Mouse (Mus musculus): Measurements from ENCODE around the gene Skil. TPM values are rescaled to one million over a fixed set of nuclear protein-coding genes. Genes with fewer than 3 reads are reported as not detected.

Skil gene
- polyA plus RNA-seq, 1 experiment = 13.1 TPM

GRCm38 (mm10) chr3:31089956-31090355, 4.9 kb upstream of the Skil start:
- H3K27me3 ChIP-seq (ENCODE audit: control insufficient read depth, insufficient read depth, low read length) = no peaks in the 10 kb centered on the region
- no peak overlapping the region for H3K4me3 ChIP-seq (ENCODE audit: control insufficient read depth, insufficient read depth, low read length)
- no peaks in the 10 kb centered on the region for H3K36me3 ChIP-seq (ENCODE audit: control insufficient read depth, insufficient read depth, low read length)
- WGBS = 34% methylated on average over 7 of the region's 7 CpGs
- peaks cover 12% of the 10 kb centered on the region for H3K4me1 ChIP-seq (replicated peaks; ENCODE audit: control insufficient read depth, insufficient read depth, low read length)
- H3K27ac ChIP-seq (ENCODE audit: control insufficient read depth, insufficient read depth, low read length) = no peak overlapping the region
- DNase-seq = no peak
- TF ChIP-seq CTCF (IDR thresholded peaks at IDR 0.05; ENCODE audit: borderline replicate concordance, control insufficient read depth, extremely low read depth, insufficient read depth, low read length, poor library complexity) = no peak
- TF ChIP-seq POLR2A (IDR thresholded peaks at IDR 0.05; ENCODE audit: control insufficient read depth, extremely low read depth, insufficient read depth, low read length, poor library complexity) = no peak

- peak overlapping the region; percentile 96; the same call in 1 of the 2 replicates for H3K27ac ChIP-seq (ENCODE audit: control insufficient read depth, insufficient read depth, low read length)
- TF ChIP-seq CTCF (IDR thresholded peaks at IDR 0.05; ENCODE audit: borderline replicate concordance, control insufficient read depth, extremely low read depth, insufficient read depth, low read length, poor library complexity) = no peak
- TF ChIP-seq POLR2A (IDR thresholded peaks at IDR 0.05; ENCODE audit: control insufficient read depth, extremely low read depth, insufficient read depth, low read length, poor library complexity) = no peak
- peak; percentile 38 for DNase-seq
- 3% methylated on average over 13 of the region's 13 CpGs for WGBS
- peak overlapping the region; percentile 67; the same call in 1 of the 2 replicates for H3K4me3 ChIP-seq (ENCODE audit: control insufficient read depth, insufficient read depth, low read length)
- H3K4me1 ChIP-seq (replicated peaks; ENCODE audit: control insufficient read depth, insufficient read depth, low read length) = peaks cover 13% of the 10 kb centered on the region
- H3K36me3 ChIP-seq (ENCODE audit: control insufficient read depth, insufficient read depth, low read length) = no peaks in the 10 kb centered on the region
- no peaks in the 10 kb centered on the region for H3K27me3 ChIP-seq (ENCODE audit: control insufficient read depth, insufficient read depth, low read length)
These were observed 1.7 kb upstream of the Skil start for GRCm38 (mm10) chr3:31093196-31093595.

DNA sequence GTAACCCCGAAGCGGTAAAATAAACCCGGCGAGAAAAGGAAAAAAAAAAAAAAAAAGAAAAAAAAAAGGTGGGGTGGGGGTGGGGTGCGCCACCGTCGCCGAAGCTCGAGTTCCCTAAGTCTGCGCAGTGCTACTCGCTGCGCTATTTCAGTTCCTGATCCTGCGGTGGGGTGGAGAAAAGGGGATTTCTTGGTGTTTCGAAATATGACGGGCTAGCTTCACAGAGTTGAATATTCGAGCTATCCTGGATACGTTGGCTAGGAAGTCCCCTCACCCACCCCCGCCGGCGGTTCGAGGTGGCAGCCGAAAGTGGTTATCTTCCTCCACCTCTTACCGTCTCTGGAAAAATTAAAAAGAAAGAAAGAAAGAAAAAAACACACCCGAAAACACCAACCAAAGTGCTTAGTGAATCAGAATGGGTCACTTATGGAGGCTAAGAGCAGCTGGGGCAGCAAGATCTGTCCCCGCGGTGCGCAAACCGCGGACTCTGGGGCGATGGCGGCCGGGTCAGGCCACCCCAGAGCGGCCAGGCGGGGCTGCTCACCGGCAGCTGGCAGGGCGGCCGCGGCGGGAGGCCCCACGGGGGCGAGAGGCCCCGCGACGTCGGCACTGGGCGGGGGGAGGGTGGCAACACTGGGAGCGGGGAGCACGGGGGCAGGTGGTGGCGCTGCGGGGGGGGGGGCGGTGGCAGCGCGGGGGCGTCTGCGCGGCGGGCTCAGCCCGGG, 1.1 kb upstream of the Skil start:
- H3K27ac ChIP-seq (ENCODE audit: control insufficient read depth, insufficient read depth, low read length) = peak overlapping the region; percentile 96
- peak overlapping the region; percentile 67 for H3K4me3 ChIP-seq (ENCODE audit: control insufficient read depth, insufficient read depth, low read length)
- no peaks in the 10 kb centered on the region for H3K27me3 ChIP-seq (ENCODE audit: control insufficient read depth, insufficient read depth, low read length)
- TF ChIP-seq POLR2A (IDR thresholded peaks at IDR 0.05; ENCODE audit: control insufficient read depth, extremely low read depth, insufficient read depth, low read length, poor library complexity) (no peak; the same call in 1 of the 2 replicates), CTCF (IDR thresholded peaks at IDR 0.05; ENCODE audit: borderline replicate concordance, control insufficient read depth, extremely low read depth, insufficient read depth, low read length, poor library complexity) (peak; percentile 53; the same call in 1 of the 2 replicates)
- DNase-seq = peak; percentile 67
- peaks cover 13% of the 10 kb centered on the region for H3K4me1 ChIP-seq (replicated peaks; ENCODE audit: control insufficient read depth, insufficient read depth, low read length)
- WGBS = under 1% methylated on average over 55 of the region's 58 CpGs
- no peaks in the 10 kb centered on the region for H3K36me3 ChIP-seq (ENCODE audit: control insufficient read depth, insufficient read depth, low read length)

DNA sequence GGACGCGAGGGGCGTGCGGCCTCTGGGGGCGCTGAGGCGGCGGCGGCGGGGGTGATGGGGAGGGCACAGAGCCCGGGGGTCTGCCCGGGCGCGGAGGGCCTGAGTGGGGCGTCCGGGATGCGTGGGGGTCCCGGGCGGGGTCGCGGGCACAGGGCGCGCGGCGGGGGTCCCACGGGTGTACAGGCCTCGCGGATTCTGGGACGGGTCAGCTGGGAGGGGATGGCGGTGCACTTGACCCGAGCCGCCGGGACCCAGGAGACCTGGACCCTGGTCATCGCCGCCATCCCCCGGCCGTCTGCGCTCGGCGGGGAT, 277 bp downstream of the Skil start:
- H3K27me3 ChIP-seq (ENCODE audit: control insufficient read depth, insufficient read depth, low read length) = no peaks in the 10 kb centered on the region
- WGBS = under 1% methylated on average over 39 of the region's 39 CpGs
- peak overlapping the region; percentile 59 for H3K4me3 ChIP-seq (ENCODE audit: control insufficient read depth, insufficient read depth, low read length)
- H3K4me1 ChIP-seq (replicated peaks; ENCODE audit: control insufficient read depth, insufficient read depth, low read length) = peaks cover 13% of the 10 kb centered on the region
- DNase-seq = no peak
- H3K27ac ChIP-seq (ENCODE audit: control insufficient read depth, insufficient read depth, low read length) = peak overlapping the region; percentile 19; the same call in 1 of the 2 replicates
- TF ChIP-seq CTCF (IDR thresholded peaks at IDR 0.05; ENCODE audit: borderline replicate concordance, control insufficient read depth, extremely low read depth, insufficient read depth, low read length, poor library complexity) = no peak
- no peaks in the 10 kb centered on the region for H3K36me3 ChIP-seq (ENCODE audit: control insufficient read depth, insufficient read depth, low read length)

DNA sequence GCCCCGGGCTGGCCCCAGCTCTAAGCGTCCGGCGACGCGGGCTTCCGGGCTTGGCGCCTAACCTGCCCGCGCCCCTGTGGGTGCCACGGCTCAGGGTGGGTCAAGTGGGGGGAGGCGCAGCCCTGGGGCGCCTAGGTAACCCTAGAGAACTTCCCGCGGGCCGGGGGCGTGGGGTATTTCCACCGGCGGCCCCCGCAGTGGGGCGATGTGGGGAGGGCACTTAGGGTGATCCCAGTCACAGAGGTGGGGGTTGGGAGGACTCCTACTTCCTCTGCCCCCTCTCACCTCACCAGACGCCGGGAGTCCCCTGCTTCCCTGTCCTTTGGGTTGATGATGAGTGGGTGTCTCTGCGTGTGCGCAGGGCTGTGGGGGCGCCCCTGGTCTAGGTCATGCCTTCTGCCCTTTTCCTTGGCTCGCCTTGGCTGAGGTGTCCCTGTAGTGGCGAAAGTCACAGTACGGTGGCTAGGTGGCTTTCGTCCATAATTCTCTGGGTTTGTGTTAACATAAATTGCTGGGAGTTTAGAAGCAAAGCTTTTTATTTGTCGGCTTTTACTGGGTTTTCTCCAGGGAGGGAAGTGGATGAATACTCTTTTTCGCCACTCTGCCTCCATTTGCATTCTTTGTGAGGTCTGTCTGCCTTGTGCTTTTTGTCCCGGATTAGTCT, 765 bp downstream of the Skil start:
- H3K36me3 ChIP-seq (ENCODE audit: control insufficient read depth, insufficient read depth, low read length) = no peaks in the 10 kb centered on the region
- DNase-seq = peak; percentile 64
- TF ChIP-seq CTCF (IDR thresholded peaks at IDR 0.05; ENCODE audit: borderline replicate concordance, control insufficient read depth, extremely low read depth, insufficient read depth, low read length, poor library complexity) = no peak
- no peak for TF ChIP-seq POLR2A (IDR thresholded peaks at IDR 0.05; ENCODE audit: control insufficient read depth, extremely low read depth, insufficient read depth, low read length, poor library complexity)
- no peaks in the 10 kb centered on the region for H3K27me3 ChIP-seq (ENCODE audit: control insufficient read depth, insufficient read depth, low read length)
- WGBS = 6% methylated on average over 33 of the region's 33 CpGs
- peak overlapping the region; percentile 59 for H3K4me3 ChIP-seq (ENCODE audit: control insufficient read depth, insufficient read depth, low read length)
- peaks cover 13% of the 10 kb centered on the region for H3K4me1 ChIP-seq (replicated peaks; ENCODE audit: control insufficient read depth, insufficient read depth, low read length)
- peak overlapping the region; percentile 54; the same call in 1 of the 2 replicates for H3K27ac ChIP-seq (ENCODE audit: control insufficient read depth, insufficient read depth, low read length)

GRCm38 (mm10) chr3:31096155-31097101, 1.6 kb downstream of the Skil start:
- TF ChIP-seq POLR2A (IDR thresholded peaks at IDR 0.05; ENCODE audit: control insufficient read depth, extremely low read depth, insufficient read depth, low read length, poor library complexity) = no peak
- no peak for TF ChIP-seq CTCF (IDR thresholded peaks at IDR 0.05; ENCODE audit: borderline replicate concordance, control insufficient read depth, extremely low read depth, insufficient read depth, low read length, poor library complexity)
- 78% methylated on average over 10 of the region's 10 CpGs for WGBS
- no peak for DNase-seq
- peak overlapping the region; percentile 59; the same call in 1 of the 2 replicates for H3K4me3 ChIP-seq (ENCODE audit: control insufficient read depth, insufficient read depth, low read length)
- no peaks in the 10 kb centered on the region for H3K27me3 ChIP-seq (ENCODE audit: control insufficient read depth, insufficient read depth, low read length)
- peaks cover 13% of the 10 kb centered on the region for H3K4me1 ChIP-seq (replicated peaks; ENCODE audit: control insufficient read depth, insufficient read depth, low read length)
- H3K36me3 ChIP-seq (ENCODE audit: control insufficient read depth, insufficient read depth, low read length) = no peaks in the 10 kb centered on the region
- H3K27ac ChIP-seq (ENCODE audit: control insufficient read depth, insufficient read depth, low read length) = no peak overlapping the region
